Mouse (Mus musculus) heart, embryonic 14.5 days (tissue): ENCODE measurements around the gene Ush1g. TPM values are rescaled to one million over a fixed set of nuclear protein-coding genes. Genes with fewer than 3 reads are reported as not detected.

Experiments used
- ATAC-seq: fragments of 200-750 bp; cut with Nextera tagmentation; 2 replicates; pipeline ENCODE4 v1.8.0; 2017; ENCODE audit warnings: low read depth, moderate TSS enrichment; ENCODE audit not compliant: insufficient number of reproducible peaks, insufficient read depth, low FRiP score
- H3K27ac ChIP-seq, 2 experiments: fragments of 200-500 bp in 1 of 2; fragments of 300-500 bp in 1 of 2; sonication (generic) in 1 of 2; replicated peaks in 1 of 2; 2 replicates each; pipeline ENCODE4 v1.5.1; 2012 to 2014; ENCODE audit warnings: low read depth in 2 of 2, low read length in 2 of 2, control low read depth in 1 of 2, mild to moderate bottlenecking in 1 of 2, mixed read lengths in 1 of 2; ENCODE audit not compliant: control insufficient read depth in 1 of 2, insufficient read depth in 1 of 2
- H3K27me3 ChIP-seq: fragments of 300-500 bp; sonication (generic); 2 replicates; pipeline ENCODE4 v1.6.1; 2014; ENCODE audit warnings: mild to moderate bottlenecking, low read length, control low read depth; ENCODE audit not compliant: control insufficient read depth, insufficient read depth
- H3K36me3 ChIP-seq: fragments of 300-500 bp; sonication (generic); 2 replicates; pipeline ENCODE4 v1.6.1; 2014; ENCODE audit warnings: mild to moderate bottlenecking, control low read depth, low read length, mixed read lengths; ENCODE audit not compliant: control insufficient read depth, insufficient read depth
- H3K4me1 ChIP-seq, 2 experiments: fragments of 200-500 bp in 1 of 2; fragments of 300-500 bp in 1 of 2; sonication (generic) in 1 of 2; 2 replicates each; pipeline ENCODE4 v1.6.1; 2012 to 2014; ENCODE audit warnings: low read length in 2 of 2, control low read depth in 1 of 2, mixed read lengths in 1 of 2; ENCODE audit not compliant: control insufficient read depth in 2 of 2, insufficient read depth in 2 of 2
- H3K4me2 ChIP-seq: fragments of 300-500 bp; sonication (generic); 2 replicates; pipeline ENCODE4 v1.6.1; 2014; ENCODE audit warnings: mild to moderate bottlenecking, low read length
- H3K4me3 ChIP-seq, 2 experiments: fragments of 200-500 bp in 1 of 2; fragments of 300-500 bp in 1 of 2; sonication (generic) in 1 of 2; 2 replicates each; pipeline ENCODE4 v1.5.1; 2012 to 2014; ENCODE audit warnings: low read length in 2 of 2, mild to moderate bottlenecking in 2 of 2, control low read depth in 1 of 2, low read depth in 1 of 2, moderate library complexity in 1 of 2; ENCODE audit not compliant: control insufficient read depth in 1 of 2, insufficient read depth in 1 of 2
- H3K9ac ChIP-seq: fragments of 300-500 bp; sonication (generic); 2 replicates; pipeline ENCODE4 v1.6.1; 2014; ENCODE audit warnings: mild to moderate bottlenecking, low read length
- H3K9me3 ChIP-seq: fragments of 300-500 bp; sonication (generic); 2 replicates; pipeline ENCODE4 v1.6.1; 2016; ENCODE audit warnings: low read length, control low read depth; ENCODE audit not compliant: control insufficient read depth
- WGBS: fragments of 180-500 bp; shearing (Covaris S2); extraction: QIAGEN DNeasy Blood & Tissue Kit; methylation state at CpG from one replicate; pipeline ENCODE4 v1.1.7; 2014; 5-methylcytosine and 5-hydroxymethylcytosine counted together
- polyA plus RNA-seq: library from polyadenylated mRNA; unstranded; fragments of >200 nt; fragmentation: Nextera tagmentation; extraction: Ambion mirVana; gene quantifications from 2 replicates; pipeline ENCODE4 v1.2.1, GENCODE M21; 2014

The Ush1g gene
- polyA plus RNA-seq, 1 experiment from 2014 or later, result 0.05 TPM

GRCm38 (mm10) chr11:115269330-115270066, 52.3 kb downstream of the Ush1g start:
- no peaks in the 10 kb centered on the region for H3K9me3 ChIP-seq
- WGBS, result 89% methylated on average over 27 of the region's 27 CpGs
- no peak overlapping the region for H3K4me2 ChIP-seq
- H3K4me3 ChIP-seq, result no peak overlapping the region
- peaks cover 49% of the 10 kb centered on the region for H3K27me3 ChIP-seq
- H3K36me3 ChIP-seq, result peaks cover 15% of the 10 kb centered on the region; the same call in 1 of the 2 replicates
- peaks cover 10 to 21% of the 10 kb centered on the region in 2 experiments for H3K4me1 ChIP-seq
- no peak overlapping the region for H3K27ac ChIP-seq
- H3K9ac ChIP-seq, result no peak overlapping the region
- no peak for ATAC-seq

GRCm38 (mm10) chr11:115267958-115268357, 53.9 kb downstream of the Ush1g start:
- Histone ChIP-seq H3K4me1 (peaks cover 10 to 21% of the 10 kb centered on the region in 2 experiments), H3K4me2 (no peak overlapping the region), H3K27me3 (peaks cover 63% of the 10 kb centered on the region), H3K9ac (no peak overlapping the region), H3K36me3 (peaks cover 15% of the 10 kb centered on the region; the same call in 1 of the 2 replicates), H3K4me3 (no peak overlapping the region), H3K9me3 (no peaks in the 10 kb centered on the region), H3K27ac (no peak overlapping the region)
- ATAC-seq, result no peak
- WGBS, result 79% methylated on average over 11 of the region's 11 CpGs

GRCm38 (mm10) chr11:115267061-115267883, 54.6 kb downstream of the Ush1g start, which contains the start of gene Grin2c:
Grin2c (minus strand) TSS chr11:115267243.
- no peak for ATAC-seq

GRCm38 (mm10) chr11:115266400-115266778, 55.5 kb downstream of the Ush1g start:
- peaks cover 12% of the 10 kb centered on the region; the same call in 1 of the 2 replicates for H3K36me3 ChIP-seq
- WGBS, result 4% methylated on average over 22 of the region's 22 CpGs
- no peak overlapping the region for H3K27ac ChIP-seq
- H3K27me3 ChIP-seq, result peaks cover 79% of the 10 kb centered on the region
- ATAC-seq, result 0 out of 2 replicates have a peak, but pooled peaks have one; percentile 9
- peak overlapping the region; percentile 28 to 46 for H3K4me3 ChIP-seq
- peak overlapping the region; percentile 61 for H3K9ac ChIP-seq
- no peaks in the 10 kb centered on the region for H3K9me3 ChIP-seq
- H3K4me2 ChIP-seq, result peak overlapping the region; percentile 84
- peaks cover 11 to 21% of the 10 kb centered on the region in 2 experiments for H3K4me1 ChIP-seq

More at GRCm38 (mm10) chr11:115267061-115267883, 54.6 kb downstream of the Ush1g start, which contains the start of gene Grin2c:
- H3K36me3 ChIP-seq, result peaks cover 15% of the 10 kb centered on the region; the same call in 1 of the 2 replicates
- H3K27me3 ChIP-seq, result peaks cover 70% of the 10 kb centered on the region
- peaks cover 11 to 21% of the 10 kb centered on the region in 2 experiments for H3K4me1 ChIP-seq
- no peak within 1 kb of the TSS for H3K27ac ChIP-seq
- 7% methylated on average over 49 of the region's 50 CpGs for WGBS
- H3K4me2 ChIP-seq, result peak within 1 kb of the TSS; percentile 84
- H3K9ac ChIP-seq, result peak within 1 kb of the TSS; percentile 61
- H3K9me3 ChIP-seq, result no peaks in the 10 kb centered on the region
- H3K4me3 ChIP-seq, result peak within 1 kb of the TSS; percentile 28 to 46

- 3% methylated on average over 20 of the region's 20 CpGs for WGBS
- H3K36me3 ChIP-seq, result peaks cover 8% of the 10 kb centered on the region; the same call in 1 of the 2 replicates
- peaks cover 11 to 21% of the 10 kb centered on the region in 2 experiments for H3K4me1 ChIP-seq
- H3K27ac ChIP-seq, result no peak overlapping the region
- H3K4me3 ChIP-seq, result peak overlapping the region in 1 of 2 experiments; percentile 46; a peak in 1 of 4 replicates
- no peak overlapping the region for H3K9ac ChIP-seq
- H3K27me3 ChIP-seq, result peaks cover 84% of the 10 kb centered on the region
- no peak for ATAC-seq
- no peaks in the 10 kb centered on the region for H3K9me3 ChIP-seq
- H3K4me2 ChIP-seq, result peak overlapping the region; percentile 84
Measured at GRCm38 (mm10) chr11:115265771-115266399, 56.0 kb downstream of the Ush1g start.

Other genes with a start within 250 kb of the Ush1g start
- gene Rab37, start 230.6 kb downstream of the Ush1g start, polyA plus RNA-seq, result 0.78 and 0.89 TPM in 2 replicates
- gene Cd300lf, start 188.0 kb downstream of the Ush1g start, polyA plus RNA-seq, result 0.22 and 0.61 TPM in 2 replicates
- gene Slc9a3r1, start 158.7 kb downstream of the Ush1g start, polyA plus RNA-seq, result 18.0 and 21.9 TPM in 2 replicates
- gene Tmem104, start 134.6 kb downstream of the Ush1g start, polyA plus RNA-seq, result 6.5 and 8.4 TPM in 2 replicates
- gene Nat9, start 134.2 kb downstream of the Ush1g start, polyA plus RNA-seq, result 16.5 and 16.6 TPM in 2 replicates
- gene Grin2c, start 54.8 kb downstream of the Ush1g start, polyA plus RNA-seq, result 0.15 TPM in 1 of 2 replicates, not detected in the other
- 9.3 and 9.4 TPM in 2 replicates for gene Fdxr, start 45.0 kb downstream of the Ush1g start, polyA plus RNA-seq
- gene Fads6, start 24.4 kb downstream of the Ush1g start, polyA plus RNA-seq, result 0.94 and 1.2 TPM in 2 replicates
- not detected in 2 replicates for gene Otop2, start 14.9 kb downstream of the Ush1g start, polyA plus RNA-seq
- not detected in 2 replicates for gene Otop3, start 12.7 kb upstream of the Ush1g start, polyA plus RNA-seq
- 7.4 and 7.8 TPM in 2 replicates for gene Hid1, start 45.7 kb upstream of the Ush1g start, polyA plus RNA-seq
- gene Cdr2l, start 59.9 kb upstream of the Ush1g start, polyA plus RNA-seq, result 10.3 and 10.5 TPM in 2 replicates
- 191 and 195 TPM in 2 replicates for gene Mrpl58, start 81.7 kb upstream of the Ush1g start, polyA plus RNA-seq
- gene Atp5h, start 97.9 kb upstream of the Ush1g start, polyA plus RNA-seq, result 2,259 and 2,271 TPM in 2 replicates
- gene Kctd2, start 98.1 kb upstream of the Ush1g start, polyA plus RNA-seq, result 19.3 and 23.5 TPM in 2 replicates
- gene Trim80, start 118.5 kb upstream of the Ush1g start, polyA plus RNA-seq, result 0.14 TPM in 1 of 2 replicates, not detected in the other
- gene Slc16a5, start 140.4 kb upstream of the Ush1g start, polyA plus RNA-seq, result 0.08 and 0.26 TPM in 2 replicates
- gene Armc7, start 153.6 kb upstream of the Ush1g start, polyA plus RNA-seq, result 5.5 and 7.5 TPM in 2 replicates
- 54.5 and 56.2 TPM in 2 replicates for gene Nt5c, start 169.8 kb upstream of the Ush1g start, polyA plus RNA-seq
- 511 and 538 TPM in 2 replicates for gene Jpt1, start 192.3 kb upstream of the Ush1g start, polyA plus RNA-seq
- gene Sumo2, start 214.2 kb upstream of the Ush1g start, polyA plus RNA-seq, result 600 and 636 TPM in 2 replicates
- 85.2 and 89.3 TPM in 2 replicates for gene Nup85, start 242.4 kb upstream of the Ush1g start, polyA plus RNA-seq